ENCODE assay signal across 10 mouse cellular contexts in the genomic region with DNA sequence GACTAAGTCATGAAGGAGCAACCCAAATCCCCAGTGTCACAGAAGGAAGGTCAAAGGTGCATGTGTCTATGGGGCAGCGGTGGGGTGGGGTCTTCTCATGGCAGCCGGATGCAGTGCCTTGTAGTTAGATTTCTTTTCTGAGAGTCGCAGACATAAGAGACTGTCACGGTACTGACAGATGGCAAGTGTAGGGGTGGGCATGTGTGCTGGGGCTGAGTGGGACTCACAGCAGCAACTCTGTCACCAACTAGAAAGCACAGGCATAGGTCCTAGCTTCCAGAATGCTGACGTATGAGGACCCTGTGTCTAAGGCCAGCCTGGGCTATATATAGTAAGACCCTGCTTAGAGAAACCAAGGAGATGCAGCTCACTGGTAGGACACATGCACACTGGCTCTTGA. TPM values are rescaled to one million over a fixed set of nuclear protein-coding genes. Genes with fewer than 3 reads are reported as not detected.
DNase-seq lines count a peak whose midpoint lies in the region; ATAC-seq and TF ChIP-seq lines count a peak whose summit lies in the region.
"Had no signal": no experiment of that assay in that cellular context is flagged by ENCODE, and none has a peak within 500 bp of the region (broad histone marks: within the 10 kb centered on the region; RNA-seq: fewer than 3 reads in every experiment).

No protein-coding gene starts in this region.

- 66% methylated on average over 5 of the region's 5 CpGs for WGBS in kidney, embryonic 15.5 days
- WGBS in forebrain, postnatal 0 days: 59% methylated on average over 5 of the region's 5 CpGs

- no peak overlapping the region for H3K4me2 ChIP-seq in kidney, embryonic 15.5 days
- H3K4me2 ChIP-seq in forebrain, postnatal 0 days (ENCODE audit: low read depth): no peak overlapping the region

- no peak for ATAC-seq in kidney, embryonic 15.5 days (replicated peaks; ENCODE audit: low FRiP score)
- ATAC-seq in forebrain, postnatal 0 days: peak; percentile 88

- H3K9me3 ChIP-seq in kidney, embryonic 15.5 days (replicated peaks): no peaks in the 10 kb centered on the region
- H3K9me3 ChIP-seq in forebrain, postnatal 0 days (ENCODE audit: low read length): no peaks in the 10 kb centered on the region
- H3K9me3 ChIP-seq: G1E had no signal

- H3K27me3 ChIP-seq in kidney, embryonic 15.5 days: no peaks in the 10 kb centered on the region
- H3K27me3 ChIP-seq in forebrain, postnatal 0 days (ENCODE audit: insufficient read depth, low read length): no peaks in the 10 kb centered on the region

- TF ChIP-seq CTCF in brain, embryonic 14.5 days (IDR thresholded peaks at IDR 0.05; ENCODE audit: borderline replicate concordance, extremely low read depth, insufficient read depth, insufficient read length): no peak
- no peak for TF ChIP-seq CTCF in forebrain, postnatal 0 days (IDR thresholded peaks at IDR 0.05; ENCODE audit: low read depth)

- DNase-seq in kidney, postnatal 14 days: no peak
- peak; percentile 42 for DNase-seq in brain, embryonic 14.5 days (ENCODE audit: low read depth)
- DNase-seq in forebrain, postnatal 0 days: peak; percentile 44
- peak; percentile 32 for DNase-seq in left cerebral cortex, postnatal 4 days
- no peak for DNase-seq in cerebellum, adult 18-20 months
- DNase-seq in lung, postnatal 14 days: no peak
- no peak for DNase-seq in gastrocnemius, postnatal 14 days

- no peak for TF ChIP-seq POLR2A in brain, embryonic 14.5 days (IDR thresholded peaks at IDR 0.05; ENCODE audit: borderline replicate concordance, extremely low read depth, insufficient read depth, insufficient read length, poor library complexity, severe bottlenecking)

- intact Hi-C loops in left cerebral cortex, postnatal 4 days (cut with DNase I): loop anchor here (10.0 kb wide), 1 partner anchor 389 kb away; no protein-coding TSS in a partner anchor
- intact Hi-C loops in gastrocnemius, postnatal 14 days (cut with DNase I; ENCODE audit: low total_unique reads): loop anchor here (10.0 kb wide), 2 partner anchors 189 to 399 kb away; no protein-coding TSS in a partner anchor

- H3K4me1 ChIP-seq in kidney, embryonic 15.5 days: peaks cover 15% of the 10 kb centered on the region
- H3K4me1 ChIP-seq in forebrain, postnatal 0 days (ENCODE audit: insufficient read depth): peaks cover 7% of the 10 kb centered on the region

- H3K36me3 ChIP-seq in kidney, embryonic 15.5 days: no peaks in the 10 kb centered on the region
- no peaks in the 10 kb centered on the region for H3K36me3 ChIP-seq in forebrain, postnatal 0 days (ENCODE audit: insufficient read depth)
- H3K36me3 ChIP-seq: G1E had no signal

- H3K27ac ChIP-seq in kidney, embryonic 15.5 days: peak overlapping the region; percentile 33
- peak overlapping the region; percentile 54; the same call in 1 of the 2 replicates for H3K27ac ChIP-seq in forebrain, postnatal 0 days (ENCODE audit: low read depth, low read length)

- H3K4me3 ChIP-seq in kidney, embryonic 15.5 days (replicated peaks): no peak overlapping the region
- no peak overlapping the region for H3K4me3 ChIP-seq in forebrain, postnatal 0 days (ENCODE audit: low read depth, low read length)

- H3K9ac ChIP-seq in kidney, embryonic 15.5 days: no peak overlapping the region
- H3K9ac ChIP-seq in forebrain, postnatal 0 days: no peak overlapping the region
- H3K9ac ChIP-seq: liver, embryonic 14.5 days had no signal

RNA-seq across cellular contexts. Expression of a gene that starts 12.7 kb away (rescaled TPM):
- polyA plus RNA-seq in kidney, embryonic 15.5 days (2015; fragmentation: Nextera tagmentation; extraction: Ambion mirVana): not detected in 2 replicates
- not detected in 2 replicates for polyA plus RNA-seq in brain, embryonic 14.5 days (2012; rRNA removed)
- total RNA-seq in forebrain, postnatal 0 days (2014; rRNA removed): not detected in 2 replicates
- not detected in 2 replicates for polyA plus RNA-seq in forebrain, postnatal 0 days (2015; fragmentation: Nextera tagmentation; extraction: Ambion mirVana)
- total RNA-seq in left cerebral cortex, postnatal 4 days (2021): not detected
- total RNA-seq in gastrocnemius, postnatal 14 days (2021): not detected
- total RNA-seq: G1E had no signal
- polyA plus RNA-seq: G1E; liver, embryonic 14.5 days had no signal

Comparison
In these comparisons a context has a peak if more than half of its experiments do, and no peak if none do; other contexts are left out.
1. DNase-seq: peak in brain, embryonic 14.5 days (single experiment), forebrain, postnatal 0 days (single experiment) and left cerebral cortex, postnatal 4 days (single experiment); none in kidney, postnatal 14 days (single experiment), cerebellum, adult 18-20 months (0 of 2), lung, postnatal 14 days (single experiment) and gastrocnemius, postnatal 14 days (single experiment).